In the genomic region with DNA sequence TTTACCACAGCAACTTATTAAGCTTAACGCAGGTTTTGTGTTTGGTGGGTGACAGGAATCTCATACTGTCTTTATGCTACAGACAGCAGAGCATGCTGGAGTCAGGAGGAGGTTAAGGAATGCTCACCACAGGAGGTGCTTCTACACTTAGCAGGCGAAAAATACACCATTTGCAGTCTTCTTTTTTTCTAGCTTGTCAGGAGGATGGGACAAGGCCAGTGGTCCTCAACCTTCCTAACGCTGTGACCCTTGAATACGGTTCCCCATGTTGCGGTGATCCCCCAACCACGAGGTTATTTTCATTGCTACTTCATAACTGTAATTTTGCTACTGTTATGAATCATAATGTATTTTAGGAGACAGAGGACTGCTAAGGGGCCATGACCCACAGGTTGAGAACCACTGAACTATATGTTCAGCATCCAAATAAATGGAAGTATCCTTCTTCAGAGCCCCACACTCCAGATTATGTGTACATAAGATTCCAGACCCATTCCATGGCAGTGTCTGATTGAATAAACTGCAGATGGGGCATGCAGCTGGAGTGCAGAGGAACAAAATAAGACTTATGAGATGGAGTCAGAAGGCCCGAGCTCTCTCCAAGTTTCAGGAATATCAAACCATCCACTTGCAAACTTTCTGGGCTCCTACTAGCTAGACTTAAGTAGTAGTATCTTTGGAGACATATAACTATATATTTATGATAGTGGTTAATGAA, we compare ENCODE assay signal across 16 mouse cellular contexts. TPM values are rescaled to one million over a fixed set of nuclear protein-coding genes. Genes with fewer than 3 reads are reported as not detected.
A peak's percentile ranks its signal among the peaks of the same experiment; 100 is the strongest.
DNase-seq lines count a peak whose midpoint lies in the region; ATAC-seq and TF ChIP-seq lines count a peak whose summit lies in the region.
"Had no signal": no experiment of that assay in that cellular context is flagged by ENCODE, and none has a peak within 500 bp of the region (broad histone marks: within the 10 kb centered on the region; RNA-seq: fewer than 3 reads in every experiment).

No protein-coding gene starts in this region.

- in situ Hi-C loops in ES-E14 (cut with MboI; ENCODE audit: low sequenced_read_pairs in 2 of 2, unreplicated experiment in 2 of 2): no loop called here

- DNase-seq in heart, postnatal 4 days: no peak
- no peak for DNase-seq in ES-E14 (ENCODE audit: low read depth, low spot score)
- DNase-seq in induced T-regulatory cell, adult 2 months (ENCODE audit: low read depth): peak; percentile 87
- DNase-seq in limb, embryonic 10.5 days (ENCODE audit: low spot score): no peak
- DNase-seq: cerebellum, postnatal 10 days; gastrocnemius, postnatal 25 days; kidney, postnatal 10 days; layer of hippocampus, postnatal 36 days; spleen, adult 18-20 months had no signal

- H3K79me2 ChIP-seq in myocyte (ENCODE audit: control insufficient read depth, insufficient read depth): peaks cover 45% of the 10 kb centered on the region

- ATAC-seq in heart, embryonic 16.5 days (replicated peaks; ENCODE audit: extremely low read depth, insufficient read depth, low FRiP score): no peak
- no peak for ATAC-seq in forebrain, embryonic 15.5 days (replicated peaks)
- ATAC-seq: hindbrain, embryonic 16.5 days had no signal

- no peak overlapping the region for H3K4me3 ChIP-seq in heart, embryonic 16.5 days (ENCODE audit: low read length)
- no peak overlapping the region for H3K4me3 ChIP-seq in ES-E14 (ENCODE audit: insufficient read depth in 1 of 2, low read depth in 1 of 2, low read length in 2 of 2, poor library complexity in 1 of 2, severe bottlenecking in 1 of 2)
- peak overlapping the region; percentile 93 for H3K4me3 ChIP-seq in myocyte
- no peak overlapping the region for H3K4me3 ChIP-seq in limb, embryonic 10.5 days
- no peak overlapping the region for H3K4me3 ChIP-seq in forebrain, embryonic 15.5 days
- H3K4me3 ChIP-seq: embryonic facial prominence, embryonic 10.5 days; forebrain, embryonic 10.5 days; limb, embryonic 15.5 days had no signal

- H3ac ChIP-seq in myocyte (ENCODE audit: control insufficient read depth, insufficient read length): no peak overlapping the region

- H3K4me1 ChIP-seq in heart, embryonic 16.5 days (ENCODE audit: control insufficient read depth, insufficient read depth, low read length): peaks cover 35% of the 10 kb centered on the region
- H3K4me1 ChIP-seq in ES-E14 (ENCODE audit: control insufficient read depth in 2 of 2, insufficient read depth in 2 of 2, low read length in 2 of 2, poor library complexity in 1 of 2): peaks cover 18 to 35% of the 10 kb centered on the region in 2 experiments
- peaks cover 31% of the 10 kb centered on the region for H3K4me1 ChIP-seq in limb, embryonic 10.5 days
- H3K4me1 ChIP-seq in forebrain, embryonic 15.5 days: peaks cover 12% of the 10 kb centered on the region

- no peak overlapping the region for H3K9ac ChIP-seq in heart, embryonic 16.5 days (ENCODE audit: low read length)
- no peak overlapping the region for H3K9ac ChIP-seq in ES-E14 (ENCODE audit: insufficient read depth, low read depth, low read length, poor library complexity, severe bottlenecking)
- no peak overlapping the region for H3K9ac ChIP-seq in forebrain, embryonic 15.5 days (replicated peaks)
- H3K9ac ChIP-seq: limb, embryonic 15.5 days had no signal

- 81% methylated on average over 7 of the region's 7 CpGs for WGBS in heart, embryonic 16.5 days
- WGBS in limb, embryonic 10.5 days: 90% methylated on average over 7 of the region's 7 CpGs
- WGBS in forebrain, embryonic 15.5 days: 88% methylated on average over 7 of the region's 7 CpGs

- no peaks in the 10 kb centered on the region for H3K9me3 ChIP-seq in heart, embryonic 16.5 days (replicated peaks; ENCODE audit: control insufficient read depth, low read length)
- H3K9me3 ChIP-seq in ES-E14 (ENCODE audit: control insufficient read depth, insufficient read depth, low read depth, low read length): no peaks in the 10 kb centered on the region
- no peaks in the 10 kb centered on the region for H3K9me3 ChIP-seq in limb, embryonic 10.5 days (replicated peaks)
- no peaks in the 10 kb centered on the region for H3K9me3 ChIP-seq in forebrain, embryonic 15.5 days
- H3K9me3 ChIP-seq: embryonic facial prominence, embryonic 10.5 days; forebrain, embryonic 10.5 days; limb, embryonic 15.5 days had no signal

- no peaks in the 10 kb centered on the region for H3K27me3 ChIP-seq in heart, embryonic 16.5 days (ENCODE audit: control insufficient read depth, insufficient read depth, low read length)
- H3K27me3 ChIP-seq in myocyte (ENCODE audit: control insufficient read depth, insufficient read depth, insufficient read length): no peaks in the 10 kb centered on the region
- no peaks in the 10 kb centered on the region for H3K27me3 ChIP-seq in limb, embryonic 10.5 days (ENCODE audit: low read depth, poor library complexity, severe bottlenecking)
- H3K27me3 ChIP-seq in forebrain, embryonic 15.5 days: no peaks in the 10 kb centered on the region
- H3K27me3 ChIP-seq: limb, embryonic 15.5 days had no signal

- peaks cover 2% of the 10 kb centered on the region; the same call in 1 of the 2 replicates for H3K36me3 ChIP-seq in heart, embryonic 16.5 days (ENCODE audit: control insufficient read depth, insufficient read depth)
- H3K36me3 ChIP-seq in ES-E14 (ENCODE audit: control insufficient read depth, insufficient read depth, low read length, poor library complexity, severe bottlenecking) (no peaks in the 10 kb centered on the region), myocyte (ENCODE audit: control insufficient read depth, insufficient read depth) (peaks cover 35% of the 10 kb centered on the region)
- peaks cover 9% of the 10 kb centered on the region for H3K36me3 ChIP-seq in limb, embryonic 10.5 days
- peaks cover 6% of the 10 kb centered on the region; the same call in 1 of the 2 replicates for H3K36me3 ChIP-seq in forebrain, embryonic 15.5 days
- H3K36me3 ChIP-seq: forebrain, embryonic 10.5 days; limb, embryonic 15.5 days had no signal

- H3K4me2 ChIP-seq in heart, embryonic 16.5 days (ENCODE audit: low read depth, low read length): peak overlapping the region; percentile 15; the same call in 1 of the 2 replicates
- H3K4me2 ChIP-seq in myocyte (ENCODE audit: low read depth): peak overlapping the region; percentile 92
- no peak overlapping the region for H3K4me2 ChIP-seq in forebrain, embryonic 15.5 days (replicated peaks)
- H3K4me2 ChIP-seq: limb, embryonic 15.5 days had no signal

- peak overlapping the region; percentile 92 for H3K27ac ChIP-seq in heart, embryonic 16.5 days (ENCODE audit: low read length)
- H3K27ac ChIP-seq in ES-E14 (ENCODE audit: insufficient read depth, low read depth, low read length, poor library complexity, severe bottlenecking): peak overlapping the region; percentile 49; the same call in 1 of the 2 replicates
- no peak overlapping the region for H3K27ac ChIP-seq in limb, embryonic 10.5 days
- H3K27ac ChIP-seq in forebrain, embryonic 15.5 days (replicated peaks): no peak overlapping the region
- H3K27ac ChIP-seq: forebrain, embryonic 10.5 days; limb, embryonic 15.5 days had no signal

- TF ChIP-seq POLR2A in myocyte (IDR thresholded peaks at IDR 0.05; ENCODE audit: insufficient read length, low read depth): peak; percentile 46

TF ChIP-seq in ES-E14, 5 proteins besides CTCF, POLR2A, EP300 and RAD21:
- TF ChIP-seq ZC3H11A (IDR thresholded peaks at IDR 0.05; ENCODE audit: borderline replicate concordance, low read depth, low read length): no peak
- no peak for TF ChIP-seq CHD2 (IDR thresholded peaks at IDR 0.05; ENCODE audit: low read depth, low read length)
- TF ChIP-seq MAFK (IDR thresholded peaks at IDR 0.05; ENCODE audit: insufficient read depth, low read depth, low read length): no peak
- TF ChIP-seq ZNF384 (IDR thresholded peaks at IDR 0.05; ENCODE audit: low read depth, low read length): no peak
- TF ChIP-seq HCFC1 (IDR thresholded peaks at IDR 0.05; ENCODE audit: borderline replicate concordance, insufficient read depth, low read length): no peak

TF ChIP-seq in myocyte, 11 proteins besides CTCF, POLR2A, EP300 and RAD21:
- peak; percentile 81 for TF ChIP-seq POLR2AphosphoS2 (IDR thresholded peaks at IDR 0.05; ENCODE audit: insufficient read length, low read depth)
- TF ChIP-seq REST (IDR thresholded peaks at IDR 0.05; ENCODE audit: insufficient read depth, insufficient read length): no peak
- no peak for TF ChIP-seq MYOG (IDR thresholded peaks at IDR 0.05; ENCODE audit: control insufficient read depth in 1 of 3, insufficient read depth in 1 of 3, insufficient read length in 2 of 3, low read depth in 2 of 3)
- TF ChIP-seq E2F4 (IDR thresholded peaks at IDR 0.05; ENCODE audit: insufficient read depth): no peak
- no peak for TF ChIP-seq TCF3 (IDR thresholded peaks at IDR 0.05; ENCODE audit: insufficient read length, low read depth)
- TF ChIP-seq SRF (IDR thresholded peaks at IDR 0.05; ENCODE audit: control insufficient read depth, insufficient read length, low read depth): no peak
- no peak for TF ChIP-seq MAX (IDR thresholded peaks at IDR 0.05; ENCODE audit: low read depth)
- TF ChIP-seq CEBPB (IDR thresholded peaks at IDR 0.05; ENCODE audit: insufficient read depth, poor library complexity, severe bottlenecking): no peak
- no peak for TF ChIP-seq MYOD1 (IDR thresholded peaks at IDR 0.05; ENCODE audit: control insufficient read depth in 1 of 3, insufficient read length in 2 of 3, low read depth in 2 of 3)

RNA-seq across cellular contexts. Expression of gene Tubd1, which starts 37.9 kb away (rescaled TPM):
- polyA plus RNA-seq in heart, embryonic 16.5 days (2015; fragmentation: Nextera tagmentation; extraction: Ambion mirVana): 13.6 and 14.3 TPM in 2 replicates
- total RNA-seq in heart, postnatal 4 days (2021): 1 to 10 TPM; 8.4 to 9.7 TPM
- 3.0 and 6.5 TPM in 2 replicates for total RNA-seq in ES-E14 (2012; rRNA removed)
- polyA plus RNA-seq in myocyte (2012; fragmentation: generic; extraction: Trizol): 6.6 TPM
- 9.8 and 10.8 TPM in 2 replicates for polyA plus RNA-seq in limb, embryonic 10.5 days (2016; fragmentation: Nextera tagmentation; extraction: Ambion mirVana)
- 8.8 and 8.9 TPM in 2 replicates for polyA plus RNA-seq in forebrain, embryonic 15.5 days (2015; fragmentation: Nextera tagmentation; extraction: Ambion mirVana)

RNA-seq across cellular contexts. Expression of gene Rps6kb1, which starts 38.1 kb away (rescaled TPM):
- polyA plus RNA-seq in heart, embryonic 16.5 days (2015; fragmentation: Nextera tagmentation; extraction: Ambion mirVana): 39.8 and 40.8 TPM in 2 replicates
- 10 to 100 TPM; 27.7 to 28.8 TPM for total RNA-seq in heart, postnatal 4 days (2021)
- 41.4 and 43.1 TPM in 2 replicates for total RNA-seq in ES-E14 (2012; rRNA removed)
- 13.0 TPM for polyA plus RNA-seq in myocyte (2012; fragmentation: generic; extraction: Trizol)
- 47.3 and 64.3 TPM in 2 replicates for polyA plus RNA-seq in limb, embryonic 10.5 days (2016; fragmentation: Nextera tagmentation; extraction: Ambion mirVana)
- polyA plus RNA-seq in forebrain, embryonic 15.5 days (2015; fragmentation: Nextera tagmentation; extraction: Ambion mirVana): 63.1 and 63.8 TPM in 2 replicates

Comparison
In these comparisons a context has a peak if more than half of its experiments do, and no peak if none do; other contexts are left out.
1. H3K27ac ChIP-seq: peak in heart, embryonic 16.5 days (single experiment) and ES-E14 (single experiment); none in limb, embryonic 10.5 days (single experiment) and forebrain, embryonic 15.5 days (single experiment).